Mouse (Mus musculus) forebrain, embryonic 10.5 days (tissue): Measurements from ENCODE around the gene 2310022B05Rik. TPM values are rescaled to one million over a fixed set of nuclear protein-coding genes. Genes with fewer than 3 reads are reported as not detected.

Experiments
- DNase-seq: peaks from one replicate; pipeline ENCODE4 v3.0.0-alpha.2; 2017; ENCODE audit warnings: low spot score; ENCODE audit errors: extremely low spot score
- H3K27ac ChIP-seq: fragments of 300-500 bp; sonication (generic); 2 replicates; pipeline ENCODE4 v1.5.1; 2016; ENCODE audit warnings: mild to moderate bottlenecking
- H3K27me3 ChIP-seq: fragments of 300-500 bp; sonication (generic); 2 replicates; pipeline ENCODE4 v1.6.1; 2016; ENCODE audit warnings: mild to moderate bottlenecking; ENCODE audit not compliant: poor library complexity, severe bottlenecking
- H3K36me3 ChIP-seq: fragments of 300-500 bp; sonication (generic); replicated peaks from 2 replicates; pipeline ENCODE4 v1.6.1; 2016; ENCODE audit warnings: mild to moderate bottlenecking, moderate library complexity
- H3K4me1 ChIP-seq: fragments of 300-500 bp; sonication (generic); 2 replicates; pipeline ENCODE4 v1.6.1; 2016
- H3K4me3 ChIP-seq: fragments of 300-500 bp; sonication (generic); 2 replicates; pipeline ENCODE4 v1.5.1; 2016; ENCODE audit warnings: mild to moderate bottlenecking, moderate library complexity
- H3K9me3 ChIP-seq: fragments of 300-500 bp; sonication (generic); 2 replicates; pipeline ENCODE4 v1.6.1; 2016; ENCODE audit warnings: mild to moderate bottlenecking, moderate library complexity
- WGBS: fragments of 180-500 bp; shearing (Covaris S2); methylation state at CpG from one replicate; pipeline ENCODE4 v1.1.7; 2016; 5-methylcytosine and 5-hydroxymethylcytosine counted together
- polyA plus RNA-seq: library from polyadenylated mRNA; unstranded; fragments of >200 nt; fragmentation: Nextera tagmentation; extraction: Ambion mirVana; gene quantifications from 2 replicates; pipeline ENCODE4 v1.2.1, GENCODE M21; 2016

2310022B05Rik gene
- polyA plus RNA-seq, 1 experiment from 2014 or later, result 18.2 TPM

DNA sequence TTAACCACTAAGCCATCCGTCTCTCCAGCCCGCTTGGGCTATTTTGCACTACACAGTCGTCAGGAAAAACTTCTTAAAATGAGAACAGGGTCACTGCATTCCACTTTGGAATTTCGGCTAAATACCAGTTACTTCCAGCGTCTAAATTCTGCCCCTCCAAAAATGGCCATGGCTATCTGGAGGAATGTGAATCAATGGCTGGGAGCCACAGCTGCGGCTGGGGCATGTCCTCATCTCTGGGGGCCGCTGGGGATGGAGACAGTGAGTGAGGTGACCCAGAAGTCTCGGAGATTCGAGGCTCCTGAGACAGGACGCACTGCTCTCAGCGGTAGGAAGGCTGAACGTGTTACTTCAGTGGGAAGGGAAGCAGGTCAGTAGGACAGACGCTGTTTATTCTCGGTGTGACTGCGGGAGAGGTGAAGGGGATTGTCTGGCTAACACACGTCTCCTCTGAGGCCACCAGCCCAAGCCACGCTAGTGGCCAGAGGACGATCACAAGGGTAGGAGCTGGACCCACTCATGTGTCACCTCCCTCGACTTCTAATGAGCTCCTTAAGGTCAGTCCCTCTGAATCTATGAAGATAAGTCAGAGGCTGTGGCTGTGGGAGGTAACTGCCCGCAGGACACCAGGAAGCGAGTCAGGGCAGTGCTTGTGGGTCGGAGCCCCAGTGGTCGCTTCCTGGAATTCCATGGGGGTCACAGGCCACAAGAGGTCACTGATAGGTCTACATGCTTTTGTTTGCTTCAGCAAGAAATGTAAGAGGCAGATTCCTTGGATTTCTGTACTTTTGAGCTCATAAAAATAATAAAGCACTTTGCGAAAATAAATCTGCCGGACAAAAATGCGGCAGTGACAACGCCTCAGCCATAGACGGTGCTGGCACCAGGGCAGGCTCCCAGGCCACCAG lies 9.3 kb downstream of the 2310022B05Rik start:
- no peak overlapping the region for H3K4me3 ChIP-seq
- 70% methylated on average over 28 of the region's 28 CpGs for WGBS
- H3K27ac ChIP-seq, result 0 out of 2 replicates have a peak overlapping the region, but pooled peaks have one; percentile 16
- H3K4me1 ChIP-seq, result peaks cover 42% of the 10 kb centered on the region
- H3K9me3 ChIP-seq, result no peaks in the 10 kb centered on the region
- DNase-seq, result no peak
- peaks cover 40% of the 10 kb centered on the region for H3K36me3 ChIP-seq
- H3K27me3 ChIP-seq, result no peaks in the 10 kb centered on the region

DNA sequence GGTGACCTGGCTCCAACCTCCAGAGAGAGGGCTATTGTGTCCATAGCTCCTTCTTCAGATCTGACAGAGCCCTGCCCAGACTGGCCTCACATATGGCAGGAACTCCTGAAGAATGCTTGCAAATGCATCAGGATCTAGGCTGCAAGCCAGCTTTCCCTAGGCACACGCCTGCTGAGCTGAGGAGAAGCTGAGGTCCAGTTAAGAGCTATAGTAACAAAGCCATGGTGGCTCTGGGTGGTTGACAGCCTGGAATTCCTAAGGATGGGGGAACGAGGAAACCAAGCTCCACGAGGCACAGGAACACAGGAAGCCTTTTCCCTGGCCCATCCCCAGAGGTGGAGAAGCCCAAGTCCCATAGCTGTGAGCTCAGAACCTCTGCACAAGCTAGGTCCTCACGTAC lies 10.6 kb downstream of the 2310022B05Rik start:
- Histone ChIP-seq H3K4me3 (no peak overlapping the region), H3K27ac (peak overlapping the region; percentile 9; the same call in 1 of the 2 replicates), H3K4me1 (peaks cover 44% of the 10 kb centered on the region), H3K9me3 (no peaks in the 10 kb centered on the region), H3K27me3 (no peaks in the 10 kb centered on the region), H3K36me3 (peaks cover 39% of the 10 kb centered on the region)
- 46% methylated on average over 4 of the region's 4 CpGs for WGBS
- DNase-seq, result no peak

DNA sequence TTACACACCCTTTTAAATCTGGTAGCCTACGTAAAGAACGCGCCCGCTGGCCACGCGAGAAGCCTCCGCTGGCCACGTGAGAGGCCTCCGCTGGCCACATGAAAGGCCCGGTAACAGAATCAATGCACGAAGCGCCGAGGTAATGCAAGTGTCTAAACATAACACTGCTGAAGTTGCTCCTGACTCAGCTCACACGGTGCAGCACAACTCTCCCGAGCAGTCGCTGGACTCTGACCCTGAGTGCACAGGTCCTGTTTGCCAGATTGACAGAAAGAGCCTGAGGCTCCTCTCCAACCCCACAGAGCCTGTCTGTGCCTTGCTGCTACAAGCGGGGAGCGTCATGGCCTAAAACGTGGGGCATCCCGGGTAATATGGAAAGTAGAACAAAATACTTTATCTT lies 11.4 kb downstream of the 2310022B05Rik start:
- WGBS, result 90% methylated on average over 20 of the region's 20 CpGs
- no peaks in the 10 kb centered on the region for H3K27me3 ChIP-seq
- no peaks in the 10 kb centered on the region for H3K9me3 ChIP-seq
- H3K36me3 ChIP-seq, result peaks cover 32% of the 10 kb centered on the region
- no peak overlapping the region for H3K27ac ChIP-seq
- no peak for DNase-seq
- no peak overlapping the region for H3K4me3 ChIP-seq
- H3K4me1 ChIP-seq, result peaks cover 44% of the 10 kb centered on the region

DNA sequence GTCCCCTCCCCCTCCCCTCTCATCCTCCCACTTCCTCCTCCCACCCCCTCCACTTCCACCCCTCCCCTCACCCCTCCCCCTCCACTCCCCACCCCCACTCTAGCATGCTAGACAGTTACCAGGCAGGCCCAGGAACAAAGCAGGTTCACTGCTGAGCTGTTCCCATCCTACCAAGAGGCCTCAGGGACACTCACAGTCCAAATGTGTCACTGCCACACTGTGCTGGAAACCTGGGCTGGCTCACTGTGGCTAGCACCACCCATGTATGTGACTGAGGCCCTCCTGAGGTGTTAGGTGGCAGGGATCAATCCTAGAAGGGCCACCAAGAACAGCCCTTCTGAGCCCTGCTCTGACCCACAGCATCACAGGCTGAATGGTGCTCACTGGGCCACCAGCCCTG lies 14.9 kb downstream of the 2310022B05Rik start:
- H3K27ac ChIP-seq, result peak overlapping the region; percentile 81
- no peak overlapping the region for H3K4me3 ChIP-seq
- no peaks in the 10 kb centered on the region for H3K27me3 ChIP-seq
- peaks cover 36% of the 10 kb centered on the region for H3K36me3 ChIP-seq
- H3K9me3 ChIP-seq, result no peaks in the 10 kb centered on the region
- peaks cover 36% of the 10 kb centered on the region for H3K4me1 ChIP-seq
- no peak for DNase-seq

DNA sequence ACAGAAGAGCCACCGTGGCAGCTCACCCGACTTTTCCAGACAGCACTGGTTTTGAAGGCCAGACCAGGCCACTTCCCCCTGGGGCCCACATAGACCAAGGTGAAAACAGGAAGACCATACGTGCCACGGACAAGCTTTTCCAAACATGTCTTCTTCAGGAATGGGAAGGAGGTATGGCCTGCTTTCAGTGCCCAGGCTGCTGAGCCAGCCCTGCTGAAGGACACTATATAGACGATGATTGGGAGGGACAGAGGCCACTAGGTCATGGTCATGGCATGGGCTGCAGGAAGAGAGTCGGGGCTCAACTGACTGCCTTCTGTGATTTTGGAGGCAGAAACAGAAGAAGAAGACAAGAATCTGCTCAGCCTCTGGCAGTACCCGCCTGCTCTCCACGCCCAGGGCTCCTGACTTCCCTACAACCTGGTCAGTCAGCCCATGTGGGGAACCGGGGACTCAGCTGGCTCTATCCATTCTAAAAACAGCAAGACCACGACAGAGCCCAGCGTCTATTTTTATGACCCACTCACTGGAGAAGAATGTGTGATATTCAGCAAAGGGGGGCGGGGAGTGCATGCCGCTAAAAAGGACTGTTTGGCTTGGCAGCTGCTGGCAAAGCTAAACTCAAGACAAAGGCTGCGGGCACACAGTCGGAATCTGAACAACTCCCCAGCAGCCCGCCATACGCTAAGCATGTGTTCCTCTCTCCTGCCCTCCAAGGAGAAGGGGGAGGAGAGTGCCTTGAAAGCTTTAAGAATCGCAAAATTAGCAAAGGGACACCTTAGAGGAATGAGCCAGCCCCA lies 19.4 kb downstream of the 2310022B05Rik start:
- peaks cover 20% of the 10 kb centered on the region for H3K4me1 ChIP-seq
- H3K27me3 ChIP-seq, result no peaks in the 10 kb centered on the region
- no peak for DNase-seq
- no peak overlapping the region for H3K4me3 ChIP-seq
- H3K36me3 ChIP-seq, result peaks cover 45% of the 10 kb centered on the region
- whole genome bisulfite sequencing, result 87% methylated on average over 18 of the region's 18 CpGs
- H3K27ac ChIP-seq, result peak overlapping the region; percentile 9; the same call in 1 of the 2 replicates
- H3K9me3 ChIP-seq, result no peaks in the 10 kb centered on the region

DNA sequence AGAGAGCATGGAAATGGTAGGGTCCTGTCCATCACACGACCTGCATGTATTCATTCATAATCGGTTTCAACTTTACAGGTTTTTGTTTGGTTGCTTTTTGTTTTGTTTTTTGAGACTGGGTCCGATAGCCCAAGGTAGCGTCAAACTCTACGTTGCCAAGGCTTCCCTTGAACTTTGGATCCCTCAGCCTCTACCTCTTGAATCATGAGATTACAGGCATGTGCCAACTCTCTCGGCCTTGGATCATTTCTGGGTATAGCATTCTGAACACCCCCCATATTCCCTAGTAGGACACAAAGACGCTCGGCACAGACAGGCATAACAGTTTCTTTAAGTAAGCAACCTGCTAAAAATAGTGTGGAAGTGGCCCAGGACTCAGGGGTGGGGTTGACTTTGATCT lies 21.6 kb downstream of the 2310022B05Rik start:
- Histone ChIP-seq H3K27ac (no peak overlapping the region), H3K9me3 (no peaks in the 10 kb centered on the region), H3K4me3 (no peak overlapping the region), H3K27me3 (no peaks in the 10 kb centered on the region), H3K36me3 (peaks cover 65% of the 10 kb centered on the region), H3K4me1 (peaks cover 11% of the 10 kb centered on the region)
- no peak for DNase-seq
- WGBS, result 96% methylated on average over 8 of the region's 8 CpGs

DNA sequence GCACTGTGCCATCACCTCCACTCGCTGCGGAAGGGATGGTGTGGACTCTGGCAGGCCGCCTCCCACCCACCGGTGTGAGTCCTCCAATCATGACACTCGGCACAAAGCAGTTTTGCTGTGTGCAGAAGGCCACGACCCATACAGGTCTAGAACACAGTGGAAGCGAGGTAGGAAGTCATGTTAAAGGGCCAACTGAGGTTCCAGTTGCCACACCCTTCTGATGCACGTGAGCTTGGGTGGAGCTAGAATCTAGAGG lies 28.0 kb downstream of the 2310022B05Rik start:
- WGBS, result 86% methylated on average over 8 of the region's 8 CpGs
- H3K36me3 ChIP-seq, result peaks cover 50% of the 10 kb centered on the region
- H3K27me3 ChIP-seq, result no peaks in the 10 kb centered on the region
- no peaks in the 10 kb centered on the region for H3K9me3 ChIP-seq
- no peak overlapping the region for H3K27ac ChIP-seq
- no peak overlapping the region for H3K4me3 ChIP-seq
- peaks cover 6% of the 10 kb centered on the region; the same call in 1 of the 2 replicates for H3K4me1 ChIP-seq
- no peak for DNase-seq

DNA sequence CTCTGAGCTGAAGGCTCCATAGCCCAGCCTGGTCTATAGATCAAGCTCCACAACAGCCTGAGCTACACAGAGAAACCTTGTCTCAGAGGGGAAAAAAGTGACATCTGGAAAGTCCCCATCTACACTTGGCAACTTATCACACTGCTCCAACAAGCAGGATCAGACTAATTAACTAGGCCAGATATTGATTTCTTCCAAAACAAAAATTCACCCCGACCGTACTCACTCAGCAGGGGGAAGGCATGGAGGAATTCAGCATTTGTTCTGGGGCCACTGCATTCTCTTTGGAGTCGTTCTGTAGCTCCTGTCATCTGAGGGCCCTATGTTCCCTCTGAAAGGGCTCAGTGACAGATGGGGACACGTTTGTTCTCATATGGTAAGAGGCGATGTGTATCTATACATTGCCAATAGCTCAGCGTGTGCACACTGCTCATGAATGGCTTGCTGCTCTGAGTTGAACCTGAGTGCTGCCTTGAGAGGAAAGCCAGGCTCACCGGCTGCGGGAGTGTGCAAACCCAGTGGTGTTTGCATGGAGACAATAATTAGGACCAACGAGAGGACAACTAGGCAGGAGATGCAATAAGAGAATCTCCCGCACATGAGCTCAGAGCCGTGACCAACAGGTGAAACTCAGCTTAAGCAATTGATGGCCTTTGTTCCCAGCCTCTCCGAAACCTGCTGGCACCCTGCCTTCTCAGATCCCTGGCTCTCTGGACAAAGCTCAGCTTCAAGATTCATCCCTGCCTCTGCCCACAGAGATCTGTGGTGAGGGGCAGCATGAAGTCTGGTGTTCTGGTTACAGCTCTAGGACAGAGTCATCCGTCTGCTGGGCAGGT lies 28.5 kb downstream of the 2310022B05Rik start:
- H3K36me3 ChIP-seq, result peaks cover 47% of the 10 kb centered on the region
- no peaks in the 10 kb centered on the region for H3K27me3 ChIP-seq
- no peak overlapping the region for H3K4me3 ChIP-seq
- peaks cover 6% of the 10 kb centered on the region; the same call in 1 of the 2 replicates for H3K4me1 ChIP-seq
- no peak for DNase-seq
- WGBS, result 87% methylated on average over 13 of the region's 13 CpGs
- H3K9me3 ChIP-seq, result no peaks in the 10 kb centered on the region
- no peak overlapping the region for H3K27ac ChIP-seq

DNA sequence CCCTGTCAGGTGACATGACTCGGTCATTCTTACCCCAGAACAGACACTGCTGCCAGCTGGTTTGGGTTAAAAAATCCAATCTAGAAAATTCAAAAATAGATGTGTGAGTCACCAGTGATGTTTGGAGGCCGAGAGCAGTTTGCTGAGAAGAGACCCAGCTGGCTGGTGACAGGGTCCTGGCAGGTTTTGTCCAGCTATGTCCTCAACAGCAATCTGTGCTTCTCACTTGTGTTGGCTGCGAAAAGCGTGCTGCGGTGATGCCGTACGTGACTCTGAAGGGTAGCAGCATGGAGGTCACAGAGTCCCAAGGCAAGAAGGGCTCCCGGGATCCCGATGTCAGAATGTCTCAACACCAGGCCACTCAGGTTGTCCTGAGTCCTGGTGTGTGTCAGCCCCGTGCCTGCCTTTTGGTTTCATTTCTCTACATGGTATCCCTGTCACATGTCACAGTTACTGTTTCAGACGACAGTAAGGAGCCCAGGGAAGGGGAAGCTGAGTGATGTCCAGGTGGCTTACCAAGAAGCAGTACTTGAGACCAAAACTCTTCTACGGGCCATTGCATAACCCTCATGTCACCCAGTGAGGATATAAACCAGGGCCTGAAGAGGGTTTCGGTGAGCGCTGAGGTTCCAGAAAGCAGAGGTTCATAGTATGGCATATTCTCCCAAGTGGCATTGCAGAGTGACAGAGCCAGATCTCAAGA lies 30.0 kb downstream of the 2310022B05Rik start:
- 91% methylated on average over 14 of the region's 14 CpGs for WGBS
- peaks cover 32% of the 10 kb centered on the region for H3K36me3 ChIP-seq
- DNase-seq, result no peak
- H3K27ac ChIP-seq, result peak overlapping the region; percentile 11; the same call in 1 of the 2 replicates
- H3K4me1 ChIP-seq, result peaks cover 6% of the 10 kb centered on the region; the same call in 1 of the 2 replicates
- H3K27me3 ChIP-seq, result no peaks in the 10 kb centered on the region
- no peaks in the 10 kb centered on the region for H3K9me3 ChIP-seq
- no peak overlapping the region for H3K4me3 ChIP-seq

DNA sequence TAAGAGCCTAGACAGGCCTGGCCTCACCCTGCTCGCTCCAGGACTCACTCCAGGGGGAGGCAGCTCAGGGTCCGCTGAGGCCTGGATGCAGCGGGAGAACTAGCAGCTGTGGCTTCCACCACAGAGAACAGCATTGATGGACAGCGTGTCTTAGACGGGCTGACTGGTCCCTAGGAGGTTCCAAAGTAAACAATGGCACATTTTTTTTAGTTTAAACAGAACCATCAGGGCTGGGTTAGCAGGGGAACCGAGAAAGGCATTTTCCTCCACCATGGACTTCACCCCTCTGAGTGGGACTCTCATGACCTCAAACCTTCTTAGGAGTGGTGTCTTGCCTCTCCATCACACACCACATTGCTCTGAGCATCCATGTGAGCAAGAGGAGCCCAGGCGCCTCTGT lies 31.2 kb downstream of the 2310022B05Rik start:
- no peaks in the 10 kb centered on the region for H3K9me3 ChIP-seq
- H3K4me3 ChIP-seq, result no peak overlapping the region
- peaks cover 20% of the 10 kb centered on the region for H3K36me3 ChIP-seq
- WGBS, result 63% methylated on average over 7 of the region's 7 CpGs
- H3K4me1 ChIP-seq, result peaks cover 6% of the 10 kb centered on the region; the same call in 1 of the 2 replicates
- H3K27ac ChIP-seq, result no peak overlapping the region
- H3K27me3 ChIP-seq, result no peaks in the 10 kb centered on the region
- DNase-seq, result no peak

DNA sequence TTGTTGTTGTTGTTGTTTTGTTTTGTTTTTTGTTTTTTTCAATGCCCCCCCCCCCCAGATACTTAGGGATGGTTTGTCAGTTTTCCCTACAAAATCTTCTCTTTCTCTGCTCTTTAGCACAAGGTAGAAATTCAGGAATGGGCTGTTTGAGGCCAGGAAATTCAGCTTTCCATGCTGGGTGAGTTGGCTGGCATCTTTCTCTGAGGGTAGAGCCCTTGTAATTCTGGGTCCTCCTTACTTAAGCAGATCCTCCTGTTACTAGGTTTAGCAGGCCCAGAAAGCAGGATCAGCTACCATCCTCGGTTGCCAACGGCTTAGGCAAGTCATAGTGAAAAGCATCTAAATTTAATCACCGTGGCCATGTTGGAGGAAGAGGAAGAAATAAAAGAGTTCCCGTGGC lies 32.3 kb downstream of the 2310022B05Rik start:
- WGBS, result 94% methylated on average over 4 of the region's 4 CpGs
- Histone ChIP-seq H3K27me3 (no peaks in the 10 kb centered on the region), H3K4me3 (no peak overlapping the region), H3K36me3 (peaks cover 9% of the 10 kb centered on the region; the same call in 1 of the 2 replicates), H3K9me3 (no peaks in the 10 kb centered on the region), H3K27ac (no peak overlapping the region), H3K4me1 (peaks cover 6% of the 10 kb centered on the region; the same call in 1 of the 2 replicates)
- no peak for DNase-seq

DNA sequence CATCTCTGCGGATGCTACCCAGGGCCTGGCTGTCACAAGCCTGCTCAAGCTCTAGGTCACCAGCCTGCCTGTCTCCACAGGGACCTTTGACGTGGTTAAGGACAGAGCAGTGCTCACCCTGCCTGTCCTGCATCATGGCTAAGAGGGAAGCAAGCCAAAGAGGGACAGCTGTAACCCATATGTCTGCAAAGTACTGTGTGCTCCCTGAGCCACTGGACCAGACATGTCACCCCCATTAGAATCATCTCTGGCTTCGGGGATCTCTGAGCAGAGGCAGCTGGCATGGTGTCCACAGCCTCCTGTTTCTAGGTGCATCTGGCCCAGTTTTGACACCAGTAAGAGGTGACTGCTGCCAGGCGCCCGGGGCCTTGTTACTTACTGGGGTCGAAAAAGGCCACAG lies 32.7 kb downstream of the 2310022B05Rik start:
- Histone ChIP-seq H3K4me1 (peaks cover 6% of the 10 kb centered on the region; the same call in 1 of the 2 replicates), H3K27me3 (no peaks in the 10 kb centered on the region), H3K9me3 (no peaks in the 10 kb centered on the region), H3K36me3 (peaks cover 5% of the 10 kb centered on the region; the same call in 1 of the 2 replicates), H3K27ac (no peak overlapping the region), H3K4me3 (no peak overlapping the region)
- DNase-seq, result no peak
- WGBS, result 84% methylated on average over 6 of the region's 6 CpGs
